Mouse (Mus musculus) myocyte (in vitro differentiated cells): ENCODE results near the gene I830077J02Rik. TPM values are rescaled to one million over a fixed set of nuclear protein-coding genes. Genes with fewer than 3 reads are reported as not detected.

Experiments used
- H3K27me3 ChIP-seq: one replicate; pipeline ENCODE4 v1.6.1; 2011; ENCODE audit not compliant: control insufficient read depth, insufficient read depth, insufficient read length
- H3K36me3 ChIP-seq: one replicate; pipeline ENCODE4 v1.6.1; 2011; ENCODE audit not compliant: control insufficient read depth, insufficient read depth
- H3K4me2 ChIP-seq: one replicate; pipeline ENCODE4 v1.6.1; 2011; ENCODE audit warnings: low read depth, control low read depth
- H3K4me3 ChIP-seq: one replicate; pipeline ENCODE4 v1.5.1; 2011; ENCODE audit warnings: mild to moderate bottlenecking, control low read depth, moderate library complexity
- H3K79me2 ChIP-seq: one replicate; pipeline ENCODE4 v1.6.1; 2011; ENCODE audit not compliant: control insufficient read depth, insufficient read depth
- H3ac ChIP-seq: one replicate; pipeline ENCODE4 v1.6.1; 2011; ENCODE audit not compliant: control insufficient read depth, insufficient read length
- CEBPB ChIP-seq: IDR thresholded peaks from 2 replicates; pipeline ENCODE4 v1.6.1; 2011; ENCODE audit warnings: mild to moderate bottlenecking, moderate library complexity; ENCODE audit not compliant: poor library complexity, insufficient read depth, severe bottlenecking
- E2F4 ChIP-seq: IDR thresholded peaks from one replicate; pipeline ENCODE4 v1.6.1; 2011; ENCODE audit warnings: mild to moderate bottlenecking, control low read depth, moderate library complexity; ENCODE audit not compliant: insufficient read depth
- MAX ChIP-seq: IDR thresholded peaks from one replicate; pipeline ENCODE4 v1.6.1; 2011; ENCODE audit warnings: low read depth, mild to moderate bottlenecking, control low read depth
- MYOD1 ChIP-seq, 3 experiments: IDR thresholded peaks; one replicate each; pipeline ENCODE4 v1.6.1; 2011; ENCODE audit warnings: control low read depth in 2 of 3, low read depth in 2 of 3, mild to moderate bottlenecking in 2 of 3, moderate library complexity in 1 of 3; ENCODE audit not compliant: insufficient read length in 2 of 3, control insufficient read depth in 1 of 3
- MYOG ChIP-seq, 3 experiments: IDR thresholded peaks; one replicate each; pipeline ENCODE4 v1.6.1; 2011; ENCODE audit warnings: control low read depth in 2 of 3, low read depth in 2 of 3, mild to moderate bottlenecking in 2 of 3; ENCODE audit not compliant: insufficient read length in 2 of 3, control insufficient read depth in 1 of 3, insufficient read depth in 1 of 3
- POLR2A ChIP-seq: IDR thresholded peaks from one replicate; pipeline ENCODE4 v1.6.1; 2011; ENCODE audit warnings: low read depth, mild to moderate bottlenecking, control low read depth, moderate library complexity; ENCODE audit not compliant: insufficient read length
- POLR2AphosphoS2 ChIP-seq: IDR thresholded peaks from one replicate; pipeline ENCODE4 v1.6.1; 2011; ENCODE audit warnings: low read depth, control low read depth; ENCODE audit not compliant: insufficient read length
- REST ChIP-seq: IDR thresholded peaks from one replicate; pipeline ENCODE4 v1.6.1; 2011; ENCODE audit warnings: mild to moderate bottlenecking, control low read depth, moderate library complexity; ENCODE audit not compliant: insufficient read depth, insufficient read length
- SRF ChIP-seq: IDR thresholded peaks from one replicate; pipeline ENCODE4 v1.6.1; 2011; ENCODE audit warnings: low read depth; ENCODE audit not compliant: control insufficient read depth, insufficient read length
- TCF12 ChIP-seq: IDR thresholded peaks from one replicate; pipeline ENCODE4 v1.6.1; 2011; ENCODE audit warnings: mild to moderate bottlenecking, control low read depth; ENCODE audit not compliant: poor library complexity, insufficient read depth, severe bottlenecking
- TCF3 ChIP-seq: IDR thresholded peaks from one replicate; pipeline ENCODE4 v1.6.1; 2011; ENCODE audit warnings: low read depth, control low read depth; ENCODE audit not compliant: insufficient read length
- USF1 ChIP-seq: IDR thresholded peaks from one replicate; pipeline ENCODE4 v1.6.1; 2011; ENCODE audit warnings: low read depth, mild to moderate bottlenecking, control low read depth, moderate library complexity
- polyA plus RNA-seq: library from polyadenylated mRNA; unstranded; fragments of >200 nt; fragmentation: generic; extraction: Trizol; gene quantifications from one replicate; pipeline ENCODE4 v1.2.1, GENCODE M21; 2012; ENCODE audit warnings: missing spikeins

I830077J02Rik gene
- polyA plus RNA-seq, 1 experiment, result 0.07 TPM

DNA sequence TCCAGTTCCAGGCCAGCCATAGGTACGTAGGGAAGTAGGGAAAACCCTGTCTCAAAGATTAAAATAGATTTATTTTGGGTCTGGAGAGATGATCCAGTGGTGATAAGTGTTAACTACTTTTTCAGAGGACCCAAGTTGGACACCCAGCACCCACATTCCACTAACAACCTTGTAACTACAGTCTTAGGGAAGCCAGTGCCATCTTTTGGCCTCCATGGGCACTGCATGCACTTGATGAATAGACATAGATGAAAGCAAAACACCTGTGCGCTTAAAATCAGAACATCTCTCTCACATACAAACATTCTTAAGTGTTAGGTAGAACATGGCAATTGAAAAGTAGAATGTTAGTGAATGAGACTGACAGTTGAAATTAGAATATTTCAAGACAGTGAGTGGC is 28.2 kb upstream of the I830077J02Rik start:
- H3ac ChIP-seq, result no peak overlapping the region
- peaks cover 39% of the 10 kb centered on the region for H3K36me3 ChIP-seq
- peak overlapping the region; percentile 82 for H3K4me2 ChIP-seq
- no peak for TF ChIP-seq USF1
- TF ChIP-seq REST, result no peak
- no peak for TF ChIP-seq TCF3
- no peak for TF ChIP-seq MYOD1 (IDR thresholded peaks at IDR 0.05; ENCODE audit: control insufficient read depth in 1 of 3, insufficient read length in 2 of 3, low read depth in 2 of 3)
- TF ChIP-seq TCF12, result no peak
- TF ChIP-seq E2F4, result no peak
- no peak for TF ChIP-seq CEBPB
- TF ChIP-seq POLR2AphosphoS2, result no peak
- TF ChIP-seq POLR2A, result no peak
- TF ChIP-seq MYOG (IDR thresholded peaks at IDR 0.05; ENCODE audit: control insufficient read depth in 1 of 3, insufficient read depth in 1 of 3, insufficient read length in 2 of 3, low read depth in 2 of 3), result no peak
- TF ChIP-seq SRF, result no peak
- TF ChIP-seq MAX, result no peak
- no peaks in the 10 kb centered on the region for H3K27me3 ChIP-seq
- peaks cover 65% of the 10 kb centered on the region for H3K79me2 ChIP-seq
- H3K4me3 ChIP-seq, result peak overlapping the region; percentile 63

DNA sequence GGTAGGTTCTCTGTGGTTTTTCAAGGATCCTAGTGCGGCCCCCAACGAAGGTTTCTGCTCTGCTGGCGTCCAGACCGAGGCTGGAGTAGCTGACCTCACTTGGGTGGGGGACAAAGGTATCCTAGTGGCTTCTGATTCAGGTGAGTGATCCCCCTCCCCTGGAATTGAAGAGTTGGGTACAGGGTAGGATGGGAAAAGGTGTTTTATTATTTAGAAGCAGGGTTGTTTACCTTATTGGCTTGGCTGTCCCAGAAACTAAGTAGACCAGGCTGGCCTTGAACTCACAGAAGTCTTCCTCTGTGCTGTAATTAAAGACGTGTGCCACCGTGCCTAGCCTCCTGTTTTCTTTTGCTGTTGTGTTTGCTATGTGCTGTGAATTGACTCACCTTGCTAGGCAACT is 27.5 kb upstream of the I830077J02Rik start, which contains the start of gene Atp5f1:
TSS of gene Atp5f1 (minus strand) at position 101 of the 400 bp plus-strand sequence.
- TF ChIP-seq CEBPB, result no peak
- TF ChIP-seq SRF, result no peak
- no peak for TF ChIP-seq MAX
- no peak for TF ChIP-seq TCF3
- TF ChIP-seq POLR2AphosphoS2, result no peak
- no peak for TF ChIP-seq E2F4
- TF ChIP-seq REST, result no peak
- no peak for TF ChIP-seq TCF12
- TF ChIP-seq MYOD1 (IDR thresholded peaks at IDR 0.05; ENCODE audit: control insufficient read depth in 1 of 3, insufficient read length in 2 of 3, low read depth in 2 of 3), result no peak
- TF ChIP-seq MYOG (IDR thresholded peaks at IDR 0.05; ENCODE audit: control insufficient read depth in 1 of 3, insufficient read depth in 1 of 3, insufficient read length in 2 of 3, low read depth in 2 of 3), result no peak
- TF ChIP-seq USF1, result no peak
- TF ChIP-seq POLR2A, result no peak
- H3K27me3 ChIP-seq, result no peaks in the 10 kb centered on the region
- peaks cover 72% of the 10 kb centered on the region for H3K79me2 ChIP-seq
- H3K4me2 ChIP-seq, result peak within 1 kb of the TSS; percentile 82
- H3ac ChIP-seq, result peak within 1 kb of the TSS; percentile 36
- peak within 1 kb of the TSS; percentile 63 for H3K4me3 ChIP-seq
- peaks cover 39% of the 10 kb centered on the region for H3K36me3 ChIP-seq

DNA sequence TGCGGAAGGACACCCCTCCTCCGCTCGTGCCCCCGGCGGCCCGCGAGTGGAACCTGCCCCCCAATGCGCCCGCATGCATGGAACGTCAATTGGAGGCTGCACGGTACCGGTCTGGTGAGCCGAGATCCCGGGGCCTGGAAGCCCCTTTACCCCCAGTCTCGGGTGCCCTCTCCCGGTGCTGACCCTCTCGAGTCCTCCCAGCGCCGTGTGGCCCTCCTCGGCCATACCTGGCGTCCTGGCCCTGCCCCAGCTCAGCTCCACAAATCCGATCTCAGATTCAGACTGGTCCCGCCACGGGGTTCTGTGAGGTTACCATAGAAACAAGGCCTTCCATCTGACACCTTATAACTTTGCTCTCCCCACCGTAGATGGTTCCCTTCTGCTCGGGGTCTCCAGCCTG is 27.1 kb upstream of the I830077J02Rik start:
- H3K4me2 ChIP-seq, result peak overlapping the region; percentile 82
- peaks cover 76% of the 10 kb centered on the region for H3K79me2 ChIP-seq
- TF ChIP-seq SRF (no peak), E2F4 (no peak), POLR2AphosphoS2 (no peak), MAX (no peak), USF1 (no peak), POLR2A (no peak), MYOG (IDR thresholded peaks at IDR 0.05; ENCODE audit: control insufficient read depth in 1 of 3, insufficient read depth in 1 of 3, insufficient read length in 2 of 3, low read depth in 2 of 3) (no peak), TCF3 (no peak), TCF12 (no peak), MYOD1 (IDR thresholded peaks at IDR 0.05; ENCODE audit: control insufficient read depth in 1 of 3, insufficient read length in 2 of 3, low read depth in 2 of 3) (no peak), CEBPB (no peak), REST (no peak)
- H3K36me3 ChIP-seq, result peaks cover 39% of the 10 kb centered on the region
- H3K27me3 ChIP-seq, result no peaks in the 10 kb centered on the region
- H3K4me3 ChIP-seq, result peak overlapping the region; percentile 63
- H3ac ChIP-seq, result peak overlapping the region; percentile 36

DNA sequence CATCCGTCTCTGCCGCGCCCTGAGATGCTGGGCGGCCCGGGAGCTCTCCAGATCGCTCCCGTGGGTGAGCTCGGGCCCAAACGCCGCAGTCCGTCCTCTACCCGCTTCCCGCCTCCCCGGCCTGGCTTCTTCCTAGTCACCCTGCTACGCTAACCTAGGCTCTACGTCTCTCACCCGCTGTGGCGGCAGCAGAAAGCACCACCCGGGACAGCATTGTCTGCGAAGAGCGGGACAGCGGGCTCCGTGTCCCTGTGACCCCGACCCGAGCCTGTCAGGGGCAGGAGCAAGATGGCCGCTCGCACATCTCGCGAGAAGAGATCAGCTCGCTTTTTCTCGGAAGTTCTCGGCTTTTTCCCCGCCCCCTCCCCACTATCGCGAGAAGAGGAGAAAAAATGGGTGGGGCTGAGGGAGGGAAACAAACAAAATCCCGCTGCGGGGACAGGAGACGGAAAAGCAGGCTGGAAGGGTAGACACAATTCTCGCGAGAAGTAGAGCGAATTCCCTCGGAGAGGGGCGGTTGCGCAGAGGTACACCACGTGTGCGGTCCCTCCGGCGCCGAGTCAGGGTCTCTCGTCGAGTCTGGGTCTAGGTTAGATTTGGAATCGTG is 26.6 kb upstream of the I830077J02Rik start, which contains the start of gene Wdr77:
TSS of gene Wdr77 (plus strand) at position 396 of the 607 bp plus-strand sequence.
- no peaks in the 10 kb centered on the region for H3K27me3 ChIP-seq
- H3K79me2 ChIP-seq, result peaks cover 81% of the 10 kb centered on the region
- peaks cover 39% of the 10 kb centered on the region for H3K36me3 ChIP-seq
- peak within 1 kb of the TSS; percentile 63 for H3K4me3 ChIP-seq
- TF ChIP-seq TCF12 (no peak), MAX (peak; percentile 45), MYOD1 (IDR thresholded peaks at IDR 0.05; ENCODE audit: control insufficient read depth in 1 of 3, insufficient read length in 2 of 3, low read depth in 2 of 3) (no peak), MYOG (IDR thresholded peaks at IDR 0.05; ENCODE audit: control insufficient read depth in 1 of 3, insufficient read depth in 1 of 3, insufficient read length in 2 of 3, low read depth in 2 of 3) (peak in 1 of 3 experiments; percentile 12), TCF3 (no peak), POLR2AphosphoS2 (peak; percentile 85), POLR2A (peak; percentile 92), REST (peak; percentile 42), USF1 (peak; percentile 73), E2F4 (no peak), SRF (no peak), CEBPB (no peak)
- peak within 1 kb of the TSS; percentile 85 for H3K4me2 ChIP-seq
- peak within 1 kb of the TSS; percentile 36 for H3ac ChIP-seq
